Mouse (Mus musculus): Measurements from ENCODE around the gene Nfil3.
A peak's percentile ranks its signal among the peaks of the same experiment; 100 is the strongest.

Nfil3 gene

GRCm38 (mm10) chr13:52940956-52941355 lies 39.9 kb downstream of the Nfil3 start:
- DNase-seq (ENCODE audit: low spot score in 2 of 2) = no peak

- DNase-seq (ENCODE audit: low spot score in 2 of 2) = no peak
Observed at GRCm38 (mm10) chr13:52930582-52930981, 50.3 kb downstream of the Nfil3 start.

GRCm38 (mm10) chr13:52929209-52930171 lies 51.4 kb downstream of the Nfil3 start, which contains the start of gene Auh:
Auh (minus strand) TSS chr13:52929681.
- DNase-seq (ENCODE audit: low spot score in 2 of 2) = peak; percentile 76 to 85

- no peak for DNase-seq (ENCODE audit: low spot score in 2 of 2)
Observed at GRCm38 (mm10) chr13:52928392-52928791, 52.5 kb downstream of the Nfil3 start.

GRCm38 (mm10) chr13:52924457-52924856 lies 56.4 kb downstream of the Nfil3 start:
- DNase-seq (ENCODE audit: low spot score in 2 of 2) = no peak

GRCm38 (mm10) chr13:52921966-52922365 lies 58.9 kb downstream of the Nfil3 start:
- DNase-seq (ENCODE audit: low spot score in 2 of 2) = no peak

- DNase-seq (ENCODE audit: low spot score in 2 of 2) = no peak
Observed at GRCm38 (mm10) chr13:52921065-52921825, 59.6 kb downstream of the Nfil3 start.

- DNase-seq (ENCODE audit: low spot score in 2 of 2) = no peak
Observed at GRCm38 (mm10) chr13:52919790-52920352, 61.0 kb downstream of the Nfil3 start.

GRCm38 (mm10) chr13:52918333-52918732 lies 62.5 kb downstream of the Nfil3 start:
- no peak for DNase-seq (ENCODE audit: low spot score in 2 of 2)

All from urinary bladder, postnatal 36 days (tissue).